Mouse (Mus musculus) WW6 (cell line): Measurements from ENCODE around the gene Lrrc29.

ENCODE experiments used
- DNase-seq: peaks from one replicate; pipeline ENCODE4 v3.0.0-alpha.2; 2013; ENCODE audit warnings: low read depth, low spot score

The Lrrc29 gene

GRCm38 (mm10) chr8:105343791-105344574 is 17.9 kb upstream of the Lrrc29 start:
- no peak for DNase-seq

GRCm38 (mm10) chr8:105342768-105343167 is 16.7 kb upstream of the Lrrc29 start:
- no peak for DNase-seq

GRCm38 (mm10) chr8:105341399-105341798 is 15.3 kb upstream of the Lrrc29 start:
- no peak for DNase-seq

- no peak for DNase-seq
These were observed 14.0 kb upstream of the Lrrc29 start for GRCm38 (mm10) chr8:105339886-105340635.

GRCm38 (mm10) chr8:105338992-105339391 is 12.9 kb upstream of the Lrrc29 start:
- no peak for DNase-seq

GRCm38 (mm10) chr8:105336373-105337130 is 10.5 kb upstream of the Lrrc29 start:
- DNase-seq, result peak; percentile 75

- DNase-seq, result no peak
These were observed 6.4 kb upstream of the Lrrc29 start for GRCm38 (mm10) chr8:105332523-105332922.

GRCm38 (mm10) chr8:105331931-105332330 is 5.9 kb upstream of the Lrrc29 start:
- no peak for DNase-seq

GRCm38 (mm10) chr8:105331469-105331868 is 5.4 kb upstream of the Lrrc29 start:
- DNase-seq, result no peak

GRCm38 (mm10) chr8:105330325-105330724 is 4.2 kb upstream of the Lrrc29 start:
- no peak for DNase-seq

GRCm38 (mm10) chr8:105326968-105327367 is 890 bp upstream of the Lrrc29 start:
- DNase-seq, result no peak

GRCm38 (mm10) chr8:105325641-105326093 is 411 bp downstream of the Lrrc29 start:
- no peak for DNase-seq

- DNase-seq, result no peak
These were observed 2.9 kb downstream of the Lrrc29 start for GRCm38 (mm10) chr8:105323183-105323582.

- no peak for DNase-seq
These were observed 7.4 kb downstream of the Lrrc29 start for GRCm38 (mm10) chr8:105318662-105319190.

GRCm38 (mm10) chr8:105317941-105318340 is 8.1 kb downstream of the Lrrc29 start:
- no peak for DNase-seq

GRCm38 (mm10) chr8:105315073-105315769 is 10.9 kb downstream of the Lrrc29 start:
- no peak for DNase-seq

- no peak for DNase-seq
These were observed 12.3 kb downstream of the Lrrc29 start for GRCm38 (mm10) chr8:105313622-105314402.

GRCm38 (mm10) chr8:105312891-105313481 is 13.1 kb downstream of the Lrrc29 start:
- no peak for DNase-seq

GRCm38 (mm10) chr8:105311718-105312117 is 14.4 kb downstream of the Lrrc29 start:
- no peak for DNase-seq

GRCm38 (mm10) chr8:105310118-105310517 is 16.0 kb downstream of the Lrrc29 start:
- DNase-seq, result no peak
